8 mouse cellular contexts compared by ENCODE assay signal in genomic region chr10:68090197-68090535, GRCm38 (mm10).
A peak's percentile ranks its signal among the peaks of the same experiment; 100 is the strongest.
DNase-seq lines count a peak whose midpoint lies in the region; ATAC-seq and TF ChIP-seq lines count a peak whose summit lies in the region.

No protein-coding gene starts in this region.

- DNase-seq in urinary bladder, postnatal 14 days (ENCODE audit: low spot score) = peak; percentile 68
- DNase-seq in urinary bladder, postnatal 10 days (ENCODE audit: low spot score) = no peak
- DNase-seq in gastrocnemius, adult 18-20 months (ENCODE audit: low spot score) = peak; percentile 89
- peak; percentile 88 for DNase-seq in kidney, adult 2 months
- peak; percentile 77 for DNase-seq in ovary, postnatal 36 days (ENCODE audit: low spot score)
- no peak for DNase-seq in midbrain, embryonic 10.5 days (ENCODE audit: low spot score)

- H3K9me3 ChIP-seq in forebrain, embryonic 15.5 days = no peaks in the 10 kb centered on the region
- H3K9me3 ChIP-seq in midbrain, embryonic 16.5 days (replicated peaks; ENCODE audit: control insufficient read depth, low read length, poor library complexity, severe bottlenecking) = no peaks in the 10 kb centered on the region
- H3K9me3 ChIP-seq in midbrain, embryonic 10.5 days (replicated peaks) = no peaks in the 10 kb centered on the region

- peaks cover 2% of the 10 kb centered on the region for H3K36me3 ChIP-seq in kidney, adult 2 months (ENCODE audit: control insufficient read depth, insufficient read depth, low read length)
- no peaks in the 10 kb centered on the region for H3K36me3 ChIP-seq in forebrain, embryonic 15.5 days
- peaks cover 2% of the 10 kb centered on the region; the same call in 1 of the 2 replicates for H3K36me3 ChIP-seq in midbrain, embryonic 16.5 days (ENCODE audit: control insufficient read depth, insufficient read depth, low read length)
- no peaks in the 10 kb centered on the region for H3K36me3 ChIP-seq in midbrain, embryonic 10.5 days

- no peak for ATAC-seq in forebrain, embryonic 15.5 days (replicated peaks)
- no peak for ATAC-seq in midbrain, embryonic 16.5 days

- 27% methylated on average over 4 of the region's 4 CpGs for WGBS in kidney, adult 2 months
- 59% methylated on average over 4 of the region's 4 CpGs for WGBS in forebrain, embryonic 15.5 days
- WGBS in midbrain, embryonic 16.5 days = 67% methylated on average over 4 of the region's 4 CpGs
- 78% methylated on average over 4 of the region's 4 CpGs for WGBS in midbrain, embryonic 10.5 days

- peak overlapping the region; percentile 12; the same call in 1 of the 2 replicates for H3K27ac ChIP-seq in kidney, adult 2 months (ENCODE audit: insufficient read depth, low read depth, low read length)
- no peak overlapping the region for H3K27ac ChIP-seq in forebrain, embryonic 15.5 days (replicated peaks)
- no peak overlapping the region for H3K27ac ChIP-seq in midbrain, embryonic 16.5 days (ENCODE audit: low read length)
- no peak overlapping the region for H3K27ac ChIP-seq in midbrain, embryonic 10.5 days (replicated peaks)

- TF ChIP-seq POLR2A in kidney, adult 2 months (IDR thresholded peaks at IDR 0.05; ENCODE audit: low read depth, low read length) = no peak

- TF ChIP-seq CTCF in kidney, adult 2 months (conservative IDR thresholded peaks at IDR 0.05; ENCODE audit: insufficient read depth, insufficient read length, low read depth, low read length) = peak; percentile 17; the same call in 1 of the 2 replicates

- no peak overlapping the region for H3K9ac ChIP-seq in forebrain, embryonic 15.5 days (replicated peaks)
- no peak overlapping the region for H3K9ac ChIP-seq in midbrain, embryonic 16.5 days (ENCODE audit: low read depth, low read length)

- H3K4me3 ChIP-seq in kidney, adult 2 months (ENCODE audit: insufficient read depth, low read depth, low read length) = no peak overlapping the region
- no peak overlapping the region for H3K4me3 ChIP-seq in forebrain, embryonic 15.5 days
- no peak overlapping the region for H3K4me3 ChIP-seq in midbrain, embryonic 16.5 days (ENCODE audit: low read depth, low read length)
- no peak overlapping the region for H3K4me3 ChIP-seq in midbrain, embryonic 10.5 days

- 0 out of 2 replicates have a peak, but pooled peaks cover 11% of the 10 kb centered on the region for H3K4me1 ChIP-seq in kidney, adult 2 months (ENCODE audit: control insufficient read depth, insufficient read depth, low read length)
- H3K4me1 ChIP-seq in forebrain, embryonic 15.5 days = no peaks in the 10 kb centered on the region
- H3K4me1 ChIP-seq in midbrain, embryonic 16.5 days (ENCODE audit: control insufficient read depth, insufficient read depth, low read length) = no peaks in the 10 kb centered on the region
- H3K4me1 ChIP-seq in midbrain, embryonic 10.5 days = 0 out of 2 replicates have a peak, but pooled peaks cover 3% of the 10 kb centered on the region

- no peaks in the 10 kb centered on the region for H3K27me3 ChIP-seq in kidney, adult 2 months (replicated peaks; ENCODE audit: control insufficient read depth, insufficient read depth, low read length)
- no peaks in the 10 kb centered on the region for H3K27me3 ChIP-seq in forebrain, embryonic 15.5 days
- H3K27me3 ChIP-seq in midbrain, embryonic 16.5 days (ENCODE audit: control insufficient read depth, insufficient read depth, low read depth, low read length) = no peaks in the 10 kb centered on the region
- H3K27me3 ChIP-seq in midbrain, embryonic 10.5 days (ENCODE audit: low read depth, poor library complexity, severe bottlenecking) = no peaks in the 10 kb centered on the region

- H3K4me2 ChIP-seq in forebrain, embryonic 15.5 days (replicated peaks) = no peak overlapping the region
- no peak overlapping the region for H3K4me2 ChIP-seq in midbrain, embryonic 16.5 days (ENCODE audit: low read length)

Comparison
In these comparisons a context has a peak if more than half of its experiments do, and no peak if none do; other contexts are left out.
1. DNase-seq: peak in urinary bladder, postnatal 14 days (single experiment), gastrocnemius, adult 18-20 months (single experiment), kidney, adult 2 months (single experiment) and ovary, postnatal 36 days (single experiment); none in urinary bladder, postnatal 10 days (single experiment) and midbrain, embryonic 10.5 days (single experiment).